Mouse (Mus musculus): ENCODE data around the gene Galnt12. TPM values are rescaled to one million over a fixed set of nuclear protein-coding genes. Genes with fewer than 3 reads are reported as not detected.

The Galnt12 gene
- polyA plus RNA-seq, 1 experiment from 2014 or later = 57.9 TPM

DNA sequence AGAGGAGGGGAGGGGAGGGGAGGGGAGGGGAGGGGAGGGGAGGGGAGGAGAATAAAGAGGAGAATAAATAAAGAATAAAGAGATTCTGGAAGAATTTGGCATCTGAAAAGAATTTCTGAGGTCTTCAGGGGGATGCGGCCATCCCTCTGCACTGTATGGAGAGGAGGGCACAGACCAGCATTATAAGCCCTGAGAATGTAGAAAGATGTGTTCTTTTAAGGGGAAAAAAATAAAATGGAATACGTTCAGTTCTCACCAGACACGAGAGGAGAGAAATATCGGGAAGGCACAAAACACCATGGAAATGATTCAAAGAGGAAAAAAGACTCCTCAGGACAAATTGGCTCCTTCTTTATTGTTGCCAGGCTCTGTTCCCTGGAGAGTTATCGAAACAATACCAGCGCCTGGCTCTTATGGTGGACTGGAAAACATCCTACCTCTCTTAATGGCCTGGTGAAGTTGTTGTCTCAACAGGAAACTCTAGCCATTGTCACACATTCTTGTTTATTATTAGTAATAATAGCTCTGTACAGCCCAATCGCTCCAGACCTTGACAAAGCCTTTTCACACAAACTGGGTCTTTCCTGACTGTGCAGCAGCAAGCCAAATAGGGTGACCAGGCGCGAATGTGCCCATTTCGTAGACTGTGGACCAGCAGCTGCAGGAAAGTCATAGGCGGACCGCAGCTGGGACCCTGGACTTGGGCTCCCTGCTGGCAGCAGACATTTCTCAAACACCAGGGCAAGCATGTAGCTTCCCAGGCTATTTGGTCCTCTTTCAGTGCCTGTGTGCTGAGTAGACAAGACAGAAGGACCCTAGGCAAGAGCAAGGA lies 70.3 kb downstream of the Galnt12 start:
- ATAC-seq (ENCODE audit: low FRiP score, low TSS enrichment) (no peak), DNase-seq (ENCODE audit: low spot score) (no peak)
- H3K4me2 ChIP-seq (replicated peaks; ENCODE audit: low read depth) = no peak overlapping the region
- WGBS = 67% methylated on average over 12 of the region's 12 CpGs
- H3K27ac ChIP-seq (replicated peaks) = no peak overlapping the region
- TF ChIP-seq CTCF (IDR thresholded peaks at IDR 0.05; ENCODE audit: low read depth) (no peak), EP300 (optimal IDR thresholded peaks at IDR 0.05) (no peak)
- no peaks in the 10 kb centered on the region for H3K27me3 ChIP-seq (ENCODE audit: control insufficient read depth, insufficient read depth, low read length)
- H3K4me3 ChIP-seq (ENCODE audit: low read depth, low read length) = no peak overlapping the region
- H3K36me3 ChIP-seq (ENCODE audit: control insufficient read depth, insufficient read depth, low read length) = no peaks in the 10 kb centered on the region
- H3K9me3 ChIP-seq (ENCODE audit: control insufficient read depth, low read length) = no peaks in the 10 kb centered on the region
- H3K4me1 ChIP-seq (replicated peaks; ENCODE audit: control insufficient read depth, insufficient read depth) = no peaks in the 10 kb centered on the region
- no peak overlapping the region for H3K9ac ChIP-seq (ENCODE audit: low read length)

DNA sequence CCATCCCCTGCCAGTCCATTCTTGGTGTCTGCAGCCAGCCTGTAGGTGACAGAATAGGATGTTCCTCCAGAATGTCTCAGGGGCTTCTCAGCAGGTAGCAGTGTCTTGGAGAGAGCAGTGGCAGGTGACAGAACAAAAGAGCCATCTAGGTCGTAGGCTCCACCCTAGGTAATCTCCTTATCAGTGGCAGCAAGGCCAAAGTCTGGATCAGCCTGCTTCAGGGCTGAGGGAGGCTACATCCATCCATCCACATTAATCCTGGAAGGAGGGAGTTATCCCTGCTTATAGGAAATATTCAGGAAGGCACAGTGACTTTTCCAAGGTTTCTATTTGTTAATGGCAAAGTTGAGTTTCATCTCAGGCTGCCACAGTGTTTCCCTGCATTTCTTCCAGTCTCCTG lies 80.6 kb downstream of the Galnt12 start:
- no peak overlapping the region for H3K4me2 ChIP-seq (replicated peaks; ENCODE audit: low read depth)
- H3K36me3 ChIP-seq (ENCODE audit: control insufficient read depth, insufficient read depth, low read length) = no peaks in the 10 kb centered on the region
- H3K9ac ChIP-seq (ENCODE audit: low read length) = no peak overlapping the region
- TF ChIP-seq CTCF (IDR thresholded peaks at IDR 0.05; ENCODE audit: low read depth) = no peak
- TF ChIP-seq EP300 (optimal IDR thresholded peaks at IDR 0.05) = no peak
- no peaks in the 10 kb centered on the region for H3K4me1 ChIP-seq (replicated peaks; ENCODE audit: control insufficient read depth, insufficient read depth)
- no peak overlapping the region for H3K27ac ChIP-seq (replicated peaks)
- H3K9me3 ChIP-seq (ENCODE audit: control insufficient read depth, low read length) = no peaks in the 10 kb centered on the region
- 42% methylated on average over 1 of the region's 1 CpGs for WGBS
- DNase-seq (ENCODE audit: low spot score) = no peak
- H3K4me3 ChIP-seq (ENCODE audit: low read depth, low read length) = no peak overlapping the region
- ATAC-seq (ENCODE audit: low FRiP score, low TSS enrichment) = no peak
- H3K27me3 ChIP-seq (ENCODE audit: control insufficient read depth, insufficient read depth, low read length) = no peaks in the 10 kb centered on the region

Other genes with a start within 250 kb of the Galnt12 start
- gene Gabbr2, start 100.0 kb upstream of the Galnt12 start, polyA plus RNA-seq (2015; fragmentation: Nextera tagmentation; extraction: Ambion mirVana) = 0.04 and 0.06 TPM in 2 replicates
- 3.7 and 4.6 TPM in 2 replicates for gene Anks6, start 34.5 kb upstream of the Galnt12 start, polyA plus RNA-seq (2015; fragmentation: Nextera tagmentation; extraction: Ambion mirVana)
- gene Col15a1, start 116.3 kb downstream of the Galnt12 start, polyA plus RNA-seq (2015; fragmentation: Nextera tagmentation; extraction: Ambion mirVana) = 25.0 and 28.6 TPM in 2 replicates

Data from stomach, postnatal 0 days (tissue).